9 mouse cellular contexts compared by ENCODE assay signal in the genomic region with DNA sequence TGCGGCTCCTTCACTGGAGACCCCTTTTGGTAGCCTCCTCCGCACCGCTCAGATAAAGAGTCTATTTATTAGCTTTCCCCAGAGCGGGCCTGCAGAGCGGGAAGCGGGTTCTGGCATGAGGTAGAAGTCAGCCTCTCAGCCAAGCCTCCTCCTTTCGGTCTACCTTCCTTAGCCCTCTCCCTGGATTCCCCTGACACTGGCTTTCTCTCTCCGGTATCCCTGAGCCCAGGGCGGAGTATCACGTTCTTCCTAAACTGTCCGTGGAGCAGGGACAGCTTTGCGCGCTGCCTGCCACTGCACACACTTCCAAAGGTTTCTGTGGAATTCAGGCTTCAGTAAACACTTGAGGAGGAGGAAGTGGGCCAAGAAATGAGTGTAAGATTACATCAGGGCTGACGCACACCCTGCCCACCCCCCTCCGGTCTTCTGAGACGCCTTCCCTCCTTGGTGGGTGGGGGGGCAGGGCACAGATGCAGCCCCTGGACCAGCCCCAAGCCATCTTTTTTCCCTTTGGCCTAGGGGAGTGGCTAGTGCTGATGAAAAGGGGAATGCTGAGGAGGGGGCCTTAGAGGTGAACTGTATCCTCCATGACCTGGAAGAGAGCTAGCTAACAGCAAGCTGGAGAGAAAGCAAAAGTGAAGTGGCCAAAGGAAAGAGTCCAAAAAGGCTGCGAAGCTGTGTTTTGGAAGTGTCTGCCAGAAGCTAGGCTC. TPM values are rescaled to one million over a fixed set of nuclear protein-coding genes. Genes with fewer than 3 reads are reported as not detected.
DNase-seq lines count a peak whose midpoint lies in the region; ATAC-seq and TF ChIP-seq lines count a peak whose summit lies in the region.
"Had no signal": no experiment of that assay in that cellular context is flagged by ENCODE, and none has a peak within 500 bp of the region (broad histone marks: within the 10 kb centered on the region; RNA-seq: fewer than 3 reads in every experiment).

No protein-coding gene starts in this region.

- H3K4me1 ChIP-seq in forebrain, embryonic 13.5 days = peaks cover 28% of the 10 kb centered on the region
- H3K4me1 ChIP-seq in limb, embryonic 14.5 days (ENCODE audit: control insufficient read depth, insufficient read depth, low read length) = peaks cover 33% of the 10 kb centered on the region
- peaks cover 21% of the 10 kb centered on the region for H3K4me1 ChIP-seq in midbrain, embryonic 16.5 days (ENCODE audit: control insufficient read depth, insufficient read depth, low read length)

- 8% methylated on average over 17 of the region's 17 CpGs for WGBS in forebrain, embryonic 13.5 days
- WGBS in limb, embryonic 14.5 days = 6% methylated on average over 17 of the region's 17 CpGs
- 12% methylated on average over 17 of the region's 17 CpGs for WGBS in midbrain, embryonic 16.5 days

- H3K4me2 ChIP-seq in forebrain, embryonic 13.5 days = peak overlapping the region; percentile 47
- H3K4me2 ChIP-seq in limb, embryonic 14.5 days (replicated peaks; ENCODE audit: low read depth, low read length, severe bottlenecking) = peak overlapping the region; percentile 37
- peak overlapping the region; percentile 18 for H3K4me2 ChIP-seq in midbrain, embryonic 16.5 days (ENCODE audit: low read length)

- TF ChIP-seq CTCF in left cerebral cortex, adult 2 months (IDR thresholded peaks at IDR 0.05) = no peak

- TF ChIP-seq POLR2A in limb, embryonic 14.5 days (IDR thresholded peaks at IDR 0.05; ENCODE audit: borderline replicate concordance, extremely low read depth, insufficient read depth, insufficient read length) = peak; percentile 46; the same call in 1 of the 2 replicates

- H3K4me3 ChIP-seq in left cerebral cortex, adult 2 months = peak overlapping the region; percentile 11
- no peak overlapping the region for H3K4me3 ChIP-seq in forebrain, embryonic 13.5 days
- H3K4me3 ChIP-seq in limb, embryonic 14.5 days (replicated peaks; ENCODE audit: low read length) = peak overlapping the region; percentile 6; the same call in 1 of the 2 replicates
- H3K4me3 ChIP-seq in midbrain, embryonic 16.5 days (ENCODE audit: low read depth, low read length) = no peak overlapping the region

- peak overlapping the region; percentile 30 for H3K27ac ChIP-seq in left cerebral cortex, adult 2 months
- H3K27ac ChIP-seq in forebrain, embryonic 13.5 days = peak overlapping the region; percentile 83
- peak overlapping the region; percentile 92 for H3K27ac ChIP-seq in limb, embryonic 14.5 days (replicated peaks; ENCODE audit: low read depth, low read length)
- peak overlapping the region; percentile 67; the same call in 1 of the 2 replicates for H3K27ac ChIP-seq in midbrain, embryonic 16.5 days (ENCODE audit: low read length)

- DNase-seq in left cerebral cortex, adult 2 months (ENCODE audit: extremely low spot score in 1 of 2, low spot score in 2 of 2) = no peak
- DNase-seq in left cerebral cortex, adult 18-20 months (ENCODE audit: low spot score in 2 of 2) = no peak
- DNase-seq in heart, postnatal 25 days (ENCODE audit: low spot score) = peak; percentile 47
- DNase-seq in limb, embryonic 14.5 days (ENCODE audit: low spot score) = peak; percentile 85
- DNase-seq in cerebellum, postnatal 25 days = no peak
- no peak for DNase-seq in thymus, postnatal 14 days

- no peaks in the 10 kb centered on the region for H3K27me3 ChIP-seq in forebrain, embryonic 13.5 days
- no peaks in the 10 kb centered on the region for H3K27me3 ChIP-seq in limb, embryonic 14.5 days (ENCODE audit: control insufficient read depth, insufficient read depth, low read length)
- no peaks in the 10 kb centered on the region; the same call in 1 of the 2 replicates for H3K27me3 ChIP-seq in midbrain, embryonic 16.5 days (ENCODE audit: control insufficient read depth, insufficient read depth, low read depth, low read length)

- H3K9ac ChIP-seq in forebrain, embryonic 13.5 days = peak overlapping the region; percentile 51; the same call in 1 of the 2 replicates
- H3K9ac ChIP-seq in limb, embryonic 14.5 days (ENCODE audit: low read depth, low read length, severe bottlenecking) = peak overlapping the region; percentile 45
- peak overlapping the region; percentile 8; the same call in 1 of the 2 replicates for H3K9ac ChIP-seq in midbrain, embryonic 16.5 days (ENCODE audit: low read depth, low read length)

- intact Hi-C loops in left cerebral cortex, adult 2 months (cut with DNase I) = no loop called here
- intact Hi-C loops in heart, postnatal 25 days (cut with DNase I) = no loop called here

- H3K36me3 ChIP-seq in forebrain, embryonic 13.5 days (ENCODE audit: poor library complexity, severe bottlenecking) = no peaks in the 10 kb centered on the region
- no peaks in the 10 kb centered on the region for H3K36me3 ChIP-seq in limb, embryonic 14.5 days (ENCODE audit: control insufficient read depth, insufficient read depth, low read length)
- H3K36me3 ChIP-seq in midbrain, embryonic 16.5 days (ENCODE audit: control insufficient read depth, insufficient read depth, low read length) = no peaks in the 10 kb centered on the region
- H3K36me3 ChIP-seq: G1E had no signal

- no peaks in the 10 kb centered on the region for H3K9me3 ChIP-seq in forebrain, embryonic 13.5 days (replicated peaks)
- H3K9me3 ChIP-seq in limb, embryonic 14.5 days (ENCODE audit: control insufficient read depth, low read length) = no peaks in the 10 kb centered on the region
- no peaks in the 10 kb centered on the region for H3K9me3 ChIP-seq in midbrain, embryonic 16.5 days (replicated peaks; ENCODE audit: control insufficient read depth, low read length, poor library complexity, severe bottlenecking)
- H3K9me3 ChIP-seq: G1E had no signal

- ATAC-seq in forebrain, embryonic 13.5 days = peak; percentile 53
- peak; percentile 90 for ATAC-seq in limb, embryonic 14.5 days (ENCODE audit: low FRiP score, low read depth)
- 0 out of 2 replicates have a peak, but pooled peaks have one; percentile 17 for ATAC-seq in midbrain, embryonic 16.5 days

RNA-seq across cellular contexts. Expression of gene Ptp4a2, which starts 15.7 kb away (rescaled TPM):
- 100 to 1,000 TPM; 126 to 131 TPM for total RNA-seq in left cerebral cortex, adult 2 months (2021)
- total RNA-seq in left cerebral cortex, adult 18-20 months (2021) = 100 to 1,000 TPM; 137 to 141 TPM
- 358 and 389 TPM in 2 replicates for polyA plus RNA-seq in forebrain, embryonic 13.5 days (2015; fragmentation: Nextera tagmentation; extraction: Ambion mirVana)
- total RNA-seq in heart, postnatal 25 days (2021) = 100 to 1,000 TPM; 192 to 205 TPM
- polyA plus RNA-seq in limb, embryonic 14.5 days (2012; rRNA removed) = 106 and 111 TPM in 2 replicates
- polyA plus RNA-seq in limb, embryonic 14.5 days (2014; fragmentation: Nextera tagmentation; extraction: Ambion mirVana) = 296 and 311 TPM in 2 replicates
- polyA plus RNA-seq in midbrain, embryonic 16.5 days (2015; fragmentation: Nextera tagmentation; extraction: Ambion mirVana) = 222 and 255 TPM in 2 replicates

RNA-seq across cellular contexts. Expression of gene Khdrbs1, which starts 53.2 kb away (rescaled TPM):
- total RNA-seq in left cerebral cortex, adult 2 months (2021) = 10 to 100 TPM; 89.7 to 92.6 TPM
- total RNA-seq in left cerebral cortex, adult 18-20 months (2021) = 10 to 100 TPM; 92.3 to 98.4 TPM
- polyA plus RNA-seq in forebrain, embryonic 13.5 days (2015; fragmentation: Nextera tagmentation; extraction: Ambion mirVana) = 190 TPM in 2 replicates
- total RNA-seq in heart, postnatal 25 days (2021) = 10 to 100 TPM; 38.0 to 46.9 TPM
- polyA plus RNA-seq in limb, embryonic 14.5 days (2012; rRNA removed) = 96.6 and 97.6 TPM in 2 replicates
- 107 and 122 TPM in 2 replicates for polyA plus RNA-seq in limb, embryonic 14.5 days (2014; fragmentation: Nextera tagmentation; extraction: Ambion mirVana)
- polyA plus RNA-seq in midbrain, embryonic 16.5 days (2015; fragmentation: Nextera tagmentation; extraction: Ambion mirVana) = 116 and 132 TPM in 2 replicates

Comparison
In these comparisons a context has a peak if more than half of its experiments do, and no peak if none do; other contexts are left out.
1. DNase-seq: peak in heart, postnatal 25 days (single experiment) and limb, embryonic 14.5 days (single experiment); none in left cerebral cortex, adult 2 months (0 of 2), left cerebral cortex, adult 18-20 months (0 of 2), cerebellum, postnatal 25 days (0 of 2) and thymus, postnatal 14 days (single experiment).
2. H3K27ac ChIP-seq: peak in every context shown above with its lines; median percentile 92 in limb, embryonic 14.5 days; 83 in forebrain, embryonic 13.5 days; 67 in midbrain, embryonic 16.5 days; 30 in left cerebral cortex, adult 2 months.
3. H3K4me3 ChIP-seq: peak in left cerebral cortex, adult 2 months (single experiment) and limb, embryonic 14.5 days (single experiment); none in forebrain, embryonic 13.5 days (single experiment) and midbrain, embryonic 16.5 days (single experiment).
4. ATAC-seq: peak in every context shown above with its lines; median percentile 90 in limb, embryonic 14.5 days; 53 in forebrain, embryonic 13.5 days; 17 in midbrain, embryonic 16.5 days.
5. Peak in every context shown above with its lines, with median percentiles within 50 percentile points of each other: H3K4me2 ChIP-seq and H3K9ac ChIP-seq.